Mouse (Mus musculus) neural tube, embryonic 15.5 days (tissue): ENCODE measurements at regions not wholly inside any gene's neighbourhood (a gene's known extent, or its start where the extent isn't known, plus 50 kb on each side); places are given as distances from the start of the nearest gene placed in this dataset.

Source experiments
- ATAC-seq: fragments of 200-750 bp; cut with Nextera tagmentation; 2 replicates; pipeline ENCODE4 v1.8.0; 2017; ENCODE audit warnings: mild to moderate bottlenecking, moderate TSS enrichment, moderate library complexity; ENCODE audit not compliant: low FRiP score
- H3K27ac ChIP-seq: fragments of 300-500 bp; sonication (generic); replicated peaks from 2 replicates; pipeline ENCODE4 v1.5.1; 2015; ENCODE audit warnings: mild to moderate bottlenecking, inconsistent platforms
- H3K27me3 ChIP-seq: fragments of 300-500 bp; sonication (generic); replicated peaks from 2 replicates; pipeline ENCODE4 v1.6.1; 2015; ENCODE audit warnings: inconsistent platforms
- H3K36me3 ChIP-seq: fragments of 300-500 bp; sonication (generic); 2 replicates; pipeline ENCODE4 v1.6.1; 2015; ENCODE audit warnings: inconsistent platforms
- H3K4me1 ChIP-seq: fragments of 300-500 bp; sonication (generic); 2 replicates; pipeline ENCODE4 v1.6.1; 2015; ENCODE audit warnings: inconsistent platforms
- H3K4me2 ChIP-seq: fragments of 300-500 bp; sonication (generic); 2 replicates; pipeline ENCODE4 v1.6.1; 2015; ENCODE audit warnings: inconsistent platforms, mild to moderate bottlenecking, moderate library complexity
- H3K4me3 ChIP-seq: fragments of 300-500 bp; sonication (generic); replicated peaks from 2 replicates; pipeline ENCODE4 v1.5.1; 2015; ENCODE audit warnings: mild to moderate bottlenecking, inconsistent platforms
- H3K9ac ChIP-seq: fragments of 300-500 bp; sonication (generic); replicated peaks from 2 replicates; pipeline ENCODE4 v1.6.1; 2015; ENCODE audit warnings: mild to moderate bottlenecking, inconsistent platforms
- H3K9me3 ChIP-seq: fragments of 300-500 bp; sonication (generic); replicated peaks from 2 replicates; pipeline ENCODE4 v1.6.1; 2016; ENCODE audit warnings: inconsistent platforms
- WGBS: fragments of 180-500 bp; shearing (Covaris S2); methylation state at CpG from one replicate; pipeline ENCODE4 v1.1.7; 2015; ENCODE audit warnings: mixed read lengths; 5-methylcytosine and 5-hydroxymethylcytosine counted together

DNA sequence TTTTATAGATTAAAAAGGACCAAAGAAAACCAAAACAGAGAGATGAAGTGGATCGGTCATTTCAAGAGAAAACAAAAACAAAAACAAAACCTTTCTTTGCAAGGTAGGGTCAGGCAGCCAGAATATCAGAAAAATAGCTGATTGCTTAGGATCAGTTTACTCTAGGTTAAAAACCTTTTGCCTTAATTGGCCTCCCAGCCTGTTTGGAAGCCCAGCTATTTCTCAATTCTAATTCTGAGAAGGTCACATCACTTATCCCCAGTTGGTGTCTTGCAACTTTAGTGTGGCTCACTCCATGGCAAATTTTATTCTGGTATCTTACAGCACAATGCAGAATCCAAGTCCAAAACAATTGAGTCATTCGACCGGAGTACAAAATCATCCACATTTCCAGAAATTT lies 70.0 kb downstream of the 1190002N15Rik start:
- H3K9ac ChIP-seq: no peak overlapping the region
- H3K9me3 ChIP-seq: no peaks in the 10 kb centered on the region
- no peak overlapping the region for H3K27ac ChIP-seq
- no peaks in the 10 kb centered on the region for H3K36me3 ChIP-seq
- no peaks in the 10 kb centered on the region for H3K27me3 ChIP-seq
- peaks cover 3% of the 10 kb centered on the region; the same call in 1 of the 2 replicates for H3K4me1 ChIP-seq
- 94% methylated on average over 3 of the region's 3 CpGs for WGBS
- no peak overlapping the region for H3K4me2 ChIP-seq
- ATAC-seq: no peak
- no peak overlapping the region for H3K4me3 ChIP-seq

DNA sequence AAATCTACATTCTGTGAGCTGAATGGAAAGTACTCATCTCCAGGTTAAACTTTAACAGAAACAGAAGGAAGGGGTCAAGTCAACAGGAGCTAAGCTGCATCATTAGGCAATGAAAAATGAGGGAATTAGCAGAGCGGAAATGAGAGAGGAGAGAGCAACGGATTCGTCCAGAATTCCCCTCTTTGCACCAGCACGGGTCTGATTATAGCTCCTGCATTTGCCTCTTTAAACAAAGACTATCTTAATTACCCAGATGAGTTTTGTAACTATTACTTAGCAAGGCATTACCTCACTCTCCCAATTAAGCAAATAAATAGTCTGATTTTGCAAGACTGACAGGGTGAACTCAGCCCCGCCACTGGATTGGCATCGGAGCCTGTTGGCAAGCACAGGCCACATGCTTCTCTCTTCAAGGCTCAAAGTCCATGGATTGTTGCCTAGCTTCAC lies 81.8 kb downstream of the 1190002N15Rik start:
- no peaks in the 10 kb centered on the region for H3K36me3 ChIP-seq
- H3K27me3 ChIP-seq: no peaks in the 10 kb centered on the region
- no peaks in the 10 kb centered on the region for H3K4me1 ChIP-seq
- no peaks in the 10 kb centered on the region for H3K9me3 ChIP-seq
- WGBS: 37% methylated on average over 6 of the region's 6 CpGs
- no peak overlapping the region for H3K4me3 ChIP-seq
- H3K4me2 ChIP-seq: no peak overlapping the region
- H3K27ac ChIP-seq: no peak overlapping the region
- no peak overlapping the region for H3K9ac ChIP-seq
- ATAC-seq: no peak

DNA sequence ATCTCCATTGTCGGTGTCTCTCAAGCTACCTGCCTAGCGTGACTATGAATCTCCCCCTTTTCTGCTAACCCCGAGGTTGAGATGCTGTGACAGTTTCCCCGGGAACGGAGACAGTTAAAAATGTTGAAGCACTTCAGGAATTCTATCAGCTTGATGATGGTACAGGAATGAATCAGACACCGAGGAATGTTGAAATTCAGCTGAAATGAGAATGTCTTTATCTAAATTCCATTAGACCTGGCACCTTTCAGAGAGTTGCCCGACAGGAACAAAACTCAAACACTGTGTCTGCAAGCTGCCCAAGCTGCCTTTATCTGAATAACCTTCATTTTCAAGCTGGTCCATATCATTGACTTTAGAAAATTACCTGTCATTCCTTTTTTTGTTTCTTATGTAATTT lies 82.4 kb downstream of the 1190002N15Rik start:
- Histone ChIP-seq H3K4me1 (no peaks in the 10 kb centered on the region), H3K4me2 (no peak overlapping the region), H3K27ac (no peak overlapping the region), H3K36me3 (no peaks in the 10 kb centered on the region), H3K27me3 (no peaks in the 10 kb centered on the region), H3K9ac (no peak overlapping the region), H3K4me3 (no peak overlapping the region), H3K9me3 (no peaks in the 10 kb centered on the region)
- no peak for ATAC-seq
- 56% methylated on average over 7 of the region's 7 CpGs for WGBS

DNA sequence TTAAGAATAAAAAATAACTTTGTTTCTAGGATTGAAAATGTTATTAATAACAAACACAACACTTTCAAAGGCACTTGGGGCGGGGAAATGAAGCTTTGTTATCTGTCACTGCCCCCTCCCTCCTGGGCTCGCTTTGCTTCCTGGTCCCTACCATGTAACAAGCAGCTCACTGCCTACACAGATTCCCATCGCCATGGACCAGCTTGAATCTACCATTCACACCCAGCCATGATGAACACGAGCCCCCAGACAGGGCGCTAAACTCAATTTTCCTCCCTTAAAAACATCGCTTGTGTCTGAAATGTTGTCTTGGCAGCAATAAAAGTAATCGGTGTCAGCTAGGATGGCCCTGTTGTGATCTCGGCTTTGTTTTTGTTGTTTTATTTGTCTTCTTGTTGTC lies 88.0 kb downstream of the 1190002N15Rik start:
- ATAC-seq: no peak
- Histone ChIP-seq H3K4me1 (no peaks in the 10 kb centered on the region), H3K4me2 (no peak overlapping the region), H3K9ac (no peak overlapping the region), H3K36me3 (no peaks in the 10 kb centered on the region), H3K27ac (no peak overlapping the region), H3K9me3 (no peaks in the 10 kb centered on the region), H3K4me3 (no peak overlapping the region), H3K27me3 (no peaks in the 10 kb centered on the region)
- WGBS: 78% methylated on average over 8 of the region's 8 CpGs

DNA sequence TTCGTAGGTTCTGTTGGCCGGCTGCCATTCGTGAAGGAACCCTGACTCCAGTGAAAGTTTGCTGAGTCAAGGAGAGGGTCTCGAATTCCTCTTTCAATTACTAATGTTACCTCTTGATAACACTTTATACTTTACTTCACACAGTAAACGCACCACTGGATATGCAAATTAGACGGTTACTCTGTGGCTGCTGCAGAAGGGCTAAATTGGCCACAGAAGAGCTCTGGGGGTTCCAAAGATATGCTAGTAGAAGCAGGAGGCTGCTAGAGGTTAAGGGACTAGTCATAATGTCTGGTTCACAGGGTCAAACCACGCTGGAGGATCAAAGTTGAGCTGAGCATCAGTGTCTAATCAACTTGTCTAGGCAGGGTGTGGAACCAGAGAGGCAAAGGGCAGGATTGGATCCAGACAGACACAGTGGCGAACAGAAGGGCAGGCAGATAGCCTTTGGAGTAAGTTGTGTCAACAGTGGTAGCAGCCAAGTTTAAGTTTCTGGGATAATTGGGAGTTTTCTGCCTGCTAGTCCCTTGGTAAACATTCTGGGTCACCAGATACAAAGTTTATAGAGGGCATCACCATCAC lies 91.6 kb downstream of the 1190002N15Rik start:
- 80% methylated on average over 8 of the region's 8 CpGs for WGBS
- H3K9me3 ChIP-seq: no peaks in the 10 kb centered on the region
- H3K27ac ChIP-seq: no peak overlapping the region
- H3K4me1 ChIP-seq: no peaks in the 10 kb centered on the region
- H3K9ac ChIP-seq: no peak overlapping the region
- no peak overlapping the region for H3K4me3 ChIP-seq
- H3K36me3 ChIP-seq: no peaks in the 10 kb centered on the region
- ATAC-seq: no peak
- no peaks in the 10 kb centered on the region for H3K27me3 ChIP-seq
- H3K4me2 ChIP-seq: no peak overlapping the region

DNA sequence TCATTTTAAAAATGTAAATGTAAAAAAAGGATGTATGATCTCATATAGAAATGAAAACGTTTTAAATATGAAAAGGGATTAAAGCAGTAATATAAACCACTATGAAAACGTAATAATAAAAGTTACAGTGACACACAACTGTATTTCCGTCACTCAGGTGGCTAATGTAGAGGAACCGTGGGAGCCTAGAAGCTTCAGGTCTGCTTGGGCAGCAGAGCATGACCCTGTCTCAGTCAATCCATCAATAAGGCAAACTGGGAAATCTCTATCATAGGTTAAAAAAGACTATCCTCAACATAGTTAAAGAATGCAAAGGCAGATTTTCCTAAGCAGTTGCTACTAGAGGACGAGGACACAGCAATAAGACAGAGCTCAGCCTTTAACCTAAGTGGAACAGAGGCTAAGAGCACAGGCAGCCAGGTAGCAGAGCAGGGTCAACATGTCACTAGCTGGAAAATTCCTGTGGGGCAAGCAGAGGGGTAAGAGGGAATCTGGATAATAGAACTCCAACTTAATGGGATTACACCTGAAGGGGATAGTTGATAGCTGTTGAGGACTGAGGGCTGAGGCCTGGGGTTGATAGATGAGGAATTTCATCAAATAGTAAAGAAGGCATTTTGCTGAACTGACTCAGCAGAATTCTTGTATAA lies 93.6 kb downstream of the 1190002N15Rik start:
- H3K36me3 ChIP-seq: no peaks in the 10 kb centered on the region
- 73% methylated on average over 5 of the region's 5 CpGs for WGBS

DNA sequence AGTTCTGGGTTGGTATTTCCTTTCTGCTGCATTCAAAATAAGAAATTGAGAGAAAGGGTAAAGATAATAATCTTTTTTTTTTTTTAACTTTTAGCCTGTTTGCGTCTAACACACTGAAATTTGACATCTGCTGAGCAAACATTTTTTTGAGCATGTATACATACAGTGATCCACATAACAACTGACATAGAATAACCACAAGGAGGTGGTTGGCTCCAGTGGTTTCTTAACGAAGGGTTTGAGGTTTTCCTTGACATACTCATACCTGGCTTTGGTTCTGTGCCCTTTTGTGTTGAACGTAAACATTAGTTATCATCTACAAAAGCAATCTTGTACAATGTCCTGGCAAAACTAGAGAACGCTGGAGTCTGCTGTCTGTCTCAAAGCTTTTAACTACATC lies 96.5 kb downstream of the 1190002N15Rik start:
- H3K9me3 ChIP-seq: no peaks in the 10 kb centered on the region
- 83% methylated on average over 4 of the region's 4 CpGs for WGBS
- ATAC-seq: no peak

More for the DNA sequence above, 93.6 kb downstream of the 1190002N15Rik start:
- ATAC-seq: no peak
- Histone ChIP-seq H3K9me3 (no peaks in the 10 kb centered on the region), H3K9ac (no peak overlapping the region), H3K27me3 (no peaks in the 10 kb centered on the region), H3K27ac (no peak overlapping the region), H3K4me2 (no peak overlapping the region), H3K4me3 (no peak overlapping the region), H3K4me1 (no peaks in the 10 kb centered on the region)

DNA sequence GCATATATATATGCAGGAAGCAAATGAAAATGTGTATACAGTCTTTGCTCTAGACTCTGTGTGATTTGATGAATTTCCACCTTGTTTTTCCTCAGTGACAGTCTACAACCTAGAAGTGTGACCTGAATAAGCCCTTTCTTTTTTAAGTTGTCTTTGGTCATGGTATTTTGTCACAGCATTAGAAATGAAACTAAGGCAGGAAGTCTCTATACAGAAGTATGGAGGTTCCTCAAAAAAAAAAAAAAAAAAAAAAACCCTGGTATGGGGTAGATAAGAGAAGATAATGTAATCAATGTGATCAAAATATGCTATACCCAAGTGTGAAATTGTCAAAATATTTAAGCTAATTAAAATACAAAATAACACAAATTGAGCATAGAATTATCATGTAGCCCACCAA lies 104.4 kb downstream of the 1190002N15Rik start:
- Histone ChIP-seq H3K4me3 (no peak overlapping the region), H3K36me3 (no peaks in the 10 kb centered on the region), H3K27ac (no peak overlapping the region), H3K9me3 (no peaks in the 10 kb centered on the region), H3K4me2 (no peak overlapping the region), H3K27me3 (no peaks in the 10 kb centered on the region), H3K9ac (no peak overlapping the region), H3K4me1 (0 out of 2 replicates have a peak, but pooled peaks cover under 1% of the 10 kb centered on the region)
- ATAC-seq: no peak

More for the DNA sequence above, 96.5 kb downstream of the 1190002N15Rik start:
- no peaks in the 10 kb centered on the region for H3K36me3 ChIP-seq
- no peak overlapping the region for H3K27ac ChIP-seq
- no peaks in the 10 kb centered on the region for H3K27me3 ChIP-seq
- no peak overlapping the region for H3K9ac ChIP-seq
- H3K4me2 ChIP-seq: no peak overlapping the region
- no peak overlapping the region for H3K4me3 ChIP-seq
- H3K4me1 ChIP-seq: no peaks in the 10 kb centered on the region

DNA sequence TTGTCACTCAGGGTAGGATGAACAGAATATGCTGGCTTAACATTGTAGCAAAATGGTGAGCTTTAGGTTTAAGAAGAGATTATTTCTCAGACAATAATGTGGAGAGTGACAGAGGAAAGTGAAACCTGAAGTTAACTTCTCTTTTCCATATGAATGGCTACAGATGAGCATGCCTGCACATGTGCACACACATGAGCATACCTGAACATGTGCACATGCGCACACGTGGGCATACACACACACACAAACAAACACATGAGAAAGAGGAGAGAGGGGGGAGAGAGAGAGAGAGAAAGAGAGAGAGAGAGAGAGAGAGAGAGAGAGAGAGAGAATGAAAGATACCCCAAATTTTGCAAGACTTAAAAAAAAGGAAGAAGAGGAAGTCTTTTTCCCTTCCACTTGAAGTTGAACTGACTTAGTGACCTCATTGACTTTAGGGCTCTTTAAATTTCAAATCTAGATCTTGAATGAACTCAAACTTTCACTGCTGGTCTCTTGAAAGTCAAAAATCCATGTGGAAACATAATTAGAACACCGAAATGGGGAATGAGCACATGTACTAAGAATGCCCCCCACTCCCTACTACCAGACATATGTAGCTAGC lies 105.6 kb downstream of the 1190002N15Rik start:
- no peaks in the 10 kb centered on the region for H3K36me3 ChIP-seq
- 0 out of 2 replicates have a peak, but pooled peaks cover 3% of the 10 kb centered on the region for H3K4me1 ChIP-seq
- H3K27me3 ChIP-seq: no peaks in the 10 kb centered on the region
- WGBS: 96% methylated on average over 3 of the region's 3 CpGs
- H3K27ac ChIP-seq: no peak overlapping the region
- H3K4me2 ChIP-seq: no peak overlapping the region
- no peak for ATAC-seq
- no peak overlapping the region for H3K4me3 ChIP-seq
- H3K9me3 ChIP-seq: no peaks in the 10 kb centered on the region
- H3K9ac ChIP-seq: no peak overlapping the region

DNA sequence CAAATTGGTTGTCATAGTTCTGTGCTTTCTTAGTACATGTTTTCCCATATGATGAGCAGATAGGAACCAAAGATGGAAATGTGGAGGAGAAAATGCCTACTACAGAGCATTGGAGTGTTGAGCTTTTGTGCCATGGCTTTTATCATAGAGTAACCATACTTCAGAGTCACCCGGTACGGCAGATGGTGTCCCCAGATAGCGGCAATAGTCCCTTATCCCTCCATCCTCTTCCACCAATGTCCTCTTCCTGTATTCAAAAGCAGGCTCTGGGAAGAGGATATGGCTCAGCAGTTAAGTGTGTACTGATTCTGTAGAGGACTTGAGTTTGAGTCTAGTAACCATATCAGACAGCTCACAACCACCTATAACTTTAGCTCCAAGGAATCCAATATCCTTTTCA lies 106.3 kb downstream of the 1190002N15Rik start:
- Histone ChIP-seq H3K9ac (no peak overlapping the region), H3K4me1 (0 out of 2 replicates have a peak, but pooled peaks cover 3% of the 10 kb centered on the region), H3K27me3 (no peaks in the 10 kb centered on the region), H3K4me3 (no peak overlapping the region), H3K4me2 (no peak overlapping the region), H3K27ac (no peak overlapping the region), H3K36me3 (no peaks in the 10 kb centered on the region), H3K9me3 (no peaks in the 10 kb centered on the region)
- ATAC-seq: no peak
- WGBS: 92% methylated on average over 3 of the region's 3 CpGs

DNA sequence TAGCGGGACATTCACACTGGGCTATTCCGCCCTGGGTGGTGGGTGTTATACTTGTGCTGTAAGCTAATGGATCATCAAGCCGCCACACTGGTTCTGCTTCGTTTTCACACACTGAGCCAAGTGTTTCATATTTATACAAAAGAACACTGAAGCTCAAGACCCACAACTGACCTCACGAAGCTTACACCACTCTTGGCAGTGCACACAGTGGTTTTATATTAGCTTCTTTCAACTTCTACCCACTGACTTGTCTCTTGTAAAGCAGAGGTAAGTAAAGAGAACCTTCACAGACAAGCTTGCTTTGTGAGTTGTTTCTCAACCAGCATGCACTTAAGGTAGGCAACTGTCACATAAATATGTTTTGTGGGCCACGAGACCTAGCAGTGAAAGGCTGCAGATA lies 106.9 kb downstream of the 1190002N15Rik start:
- H3K4me1 ChIP-seq: 0 out of 2 replicates have a peak, but pooled peaks cover 3% of the 10 kb centered on the region
- H3K9ac ChIP-seq: no peak overlapping the region
- H3K4me3 ChIP-seq: no peak overlapping the region
- no peak overlapping the region for H3K4me2 ChIP-seq
- no peak for ATAC-seq
- H3K9me3 ChIP-seq: no peaks in the 10 kb centered on the region
- H3K36me3 ChIP-seq: no peaks in the 10 kb centered on the region
- no peak overlapping the region for H3K27ac ChIP-seq
- no peaks in the 10 kb centered on the region for H3K27me3 ChIP-seq
- 89% methylated on average over 6 of the region's 6 CpGs for WGBS

DNA sequence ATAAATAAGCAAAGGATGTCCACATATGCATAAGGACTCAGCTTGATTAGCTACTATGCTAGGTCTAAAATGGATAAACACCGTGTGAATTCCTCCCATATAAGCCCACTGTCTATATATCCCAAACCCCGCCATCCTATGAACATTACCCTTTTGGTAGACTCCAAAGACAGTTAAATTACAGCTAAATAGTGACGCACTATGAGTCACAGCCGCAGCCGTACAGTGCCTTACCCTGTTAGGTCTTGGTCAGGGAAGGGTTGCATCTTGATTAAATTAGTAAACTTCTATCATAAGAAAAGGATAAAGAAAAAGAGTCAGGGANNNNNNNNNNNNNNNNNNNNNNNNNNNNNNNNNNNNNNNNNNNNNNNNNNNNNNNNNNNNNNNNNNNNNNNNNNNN lies 111.1 kb downstream of the 1190002N15Rik start:
- H3K27ac ChIP-seq: no peak overlapping the region
- 0 out of 2 replicates have a peak, but pooled peaks cover 6% of the 10 kb centered on the region for H3K4me1 ChIP-seq
- no peak for ATAC-seq
- H3K9ac ChIP-seq: no peak overlapping the region
- no peaks in the 10 kb centered on the region for H3K36me3 ChIP-seq
- no peaks in the 10 kb centered on the region for H3K9me3 ChIP-seq
- no peaks in the 10 kb centered on the region for H3K27me3 ChIP-seq
- no peak overlapping the region for H3K4me2 ChIP-seq
- WGBS: 80% methylated on average over 5 of the region's 5 CpGs
- H3K4me3 ChIP-seq: no peak overlapping the region
